Mouse (Mus musculus) left cerebral cortex, postnatal 14 days (tissue): ENCODE results near the gene Pif1. TPM values are rescaled to one million over a fixed set of nuclear protein-coding genes. Genes with fewer than 3 reads are reported as not detected.

Experiments
- DNase-seq, 2 experiments: peaks; one replicate each; pipeline ENCODE4 v3.0.0; 2021 to 2022; ENCODE audit warnings: low spot score in 2 of 2, mixed read lengths in 1 of 2
- intact Hi-C: fragments of 180-260 bp; cut with DNase I; formaldehyde crosslinking; loops from one replicate; pipeline ENCODE4 v1.15.1; 2025
- total RNA-seq, 2 experiments: library from RNA; stranded (reverse); gene quantifications; 2 replicates each; pipeline ENCODE4 v1.2.3; 2021

Gene Pif1
- total RNA-seq, 2 experiments from 2014 or later, result 0.42 to 0.82 TPM

DNA sequence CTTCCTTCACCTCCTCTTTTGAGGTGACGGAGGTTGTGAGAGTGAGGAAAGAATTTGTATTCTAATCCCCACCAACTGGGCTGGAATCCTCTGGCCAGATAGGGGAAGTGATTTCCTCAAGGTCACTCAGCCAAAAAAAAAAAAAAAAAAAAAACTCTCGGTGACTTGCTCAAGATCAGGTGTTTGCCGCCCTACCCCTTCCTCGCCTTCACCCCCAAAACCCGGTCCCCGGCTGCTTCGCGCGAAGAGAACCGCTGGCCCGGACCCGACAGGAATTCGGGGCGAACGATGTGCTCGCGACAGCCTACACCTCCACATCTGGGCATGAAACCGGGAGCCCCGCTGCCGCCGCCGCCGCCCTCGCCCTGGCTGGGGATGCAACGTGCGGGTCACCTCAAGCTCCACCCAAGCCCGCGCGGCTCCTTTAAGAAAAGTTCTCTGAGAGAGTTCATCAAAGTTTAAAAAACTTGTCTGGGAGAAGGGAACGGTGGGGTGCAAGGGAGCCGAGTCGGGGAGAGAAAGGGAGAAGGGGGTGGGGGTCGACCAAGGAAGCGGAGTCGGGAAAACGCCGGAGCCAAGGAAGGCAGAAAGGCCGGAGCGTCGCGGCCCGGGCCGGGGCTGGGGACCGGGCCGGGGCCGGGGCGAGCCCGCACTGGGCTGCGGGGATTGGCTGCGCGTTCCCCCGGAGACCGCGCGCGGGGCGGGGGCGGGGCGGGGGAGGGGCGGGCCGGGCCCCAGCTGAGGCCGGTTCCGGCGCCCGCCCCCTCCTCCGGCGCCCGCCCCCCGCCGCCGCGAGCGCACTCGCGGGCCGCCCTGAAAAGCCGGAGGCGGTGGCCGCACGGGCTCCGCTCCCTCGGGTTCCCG lies 43.0 kb downstream of the Pif1 start:
- intact Hi-C loops, result no loop called here
- DNase-seq, result peak in 1 of 2 experiments; percentile 7

DNA sequence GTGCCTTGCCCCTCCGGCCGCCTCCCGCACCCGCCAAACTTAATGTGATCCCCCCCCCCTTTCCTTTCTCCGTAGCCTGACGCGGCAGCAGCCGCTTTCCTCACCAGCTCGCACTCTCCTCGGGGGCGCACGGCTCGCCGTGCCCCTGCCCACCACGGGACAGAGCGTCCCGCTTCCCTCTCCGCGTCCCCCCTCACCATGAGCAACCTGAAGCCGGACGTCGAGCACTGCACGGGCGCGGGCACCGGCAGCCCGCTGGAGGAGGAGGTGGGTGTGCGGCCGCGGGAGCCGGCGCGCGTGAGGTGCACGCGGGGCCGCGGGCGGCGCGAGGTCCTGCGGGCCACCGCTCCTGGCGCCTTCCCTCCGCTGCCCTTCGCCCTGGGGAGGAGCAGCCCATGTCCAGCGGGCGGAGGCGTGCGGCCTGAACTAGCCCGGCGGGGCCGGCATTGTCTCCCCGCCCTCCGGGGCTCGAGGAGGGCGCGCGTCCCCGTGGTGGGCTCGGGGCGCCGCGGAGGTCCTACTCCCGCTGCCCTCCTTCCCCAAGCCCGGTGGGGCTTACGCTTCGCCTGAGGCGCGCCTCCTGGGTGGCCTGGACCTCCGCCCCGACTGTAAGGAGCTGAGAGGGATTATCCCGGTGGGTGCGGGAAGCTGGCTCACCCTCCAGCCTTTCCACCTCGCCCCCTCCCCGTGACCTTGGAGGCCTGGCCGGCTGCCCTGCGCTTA lies 43.8 kb downstream of the Pif1 start:
- DNase-seq, result no peak
- intact Hi-C loops, result no loop called here

DNA sequence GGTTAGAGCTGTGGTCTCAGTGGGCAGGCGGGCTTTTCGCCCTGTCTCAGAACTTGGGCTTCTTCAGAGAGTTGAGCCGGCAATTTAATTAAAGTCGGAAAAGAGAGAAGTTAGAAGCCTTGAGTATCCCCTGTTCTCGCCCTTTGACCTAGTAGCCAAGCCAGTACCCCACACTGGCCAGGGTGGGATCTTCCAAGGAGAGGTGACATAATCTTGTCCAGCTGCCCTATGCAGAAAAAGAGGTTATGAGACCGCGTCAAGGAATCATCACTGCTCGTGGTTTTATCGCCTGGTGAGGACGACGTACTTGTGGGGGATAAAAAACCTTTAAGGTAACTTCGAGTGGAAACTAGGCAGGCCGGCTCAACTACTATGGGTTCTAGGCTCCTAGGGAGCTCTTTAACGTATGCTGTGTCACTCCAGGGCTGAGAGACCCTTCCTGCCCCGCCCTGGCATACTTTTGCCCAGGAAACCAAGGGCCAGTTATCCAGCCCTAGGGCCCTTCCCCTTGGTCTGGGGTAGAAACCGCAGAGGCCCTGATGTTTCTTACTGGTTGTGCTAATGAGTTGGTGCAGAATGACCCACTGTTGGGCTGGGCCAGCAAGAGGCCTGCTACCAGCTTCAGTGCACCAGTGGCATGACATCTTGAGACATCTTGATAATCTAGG lies 44.5 kb downstream of the Pif1 start:
- intact Hi-C loops, result no loop called here
- DNase-seq, result no peak

DNA sequence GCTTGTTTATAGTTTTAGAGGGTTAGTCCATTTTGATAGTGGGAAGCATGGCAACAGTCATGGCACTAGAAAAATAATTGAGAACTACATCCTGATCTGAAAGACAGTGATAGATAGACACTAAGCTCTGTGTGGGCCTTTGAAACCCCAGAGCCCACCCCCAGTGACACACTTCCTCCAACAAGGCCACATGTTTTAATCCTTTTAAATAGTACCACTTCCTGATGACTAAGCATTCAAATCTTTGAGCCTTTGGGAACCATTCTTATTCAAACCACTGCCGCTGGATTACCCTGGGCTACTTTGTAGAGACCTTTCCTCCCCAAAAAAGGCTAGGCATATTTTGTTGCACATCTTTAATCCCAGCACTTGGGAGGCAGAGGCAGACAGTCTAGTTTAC lies 48.8 kb downstream of the Pif1 start:
- intact Hi-C loops, result no loop called here
- no peak for DNase-seq

DNA sequence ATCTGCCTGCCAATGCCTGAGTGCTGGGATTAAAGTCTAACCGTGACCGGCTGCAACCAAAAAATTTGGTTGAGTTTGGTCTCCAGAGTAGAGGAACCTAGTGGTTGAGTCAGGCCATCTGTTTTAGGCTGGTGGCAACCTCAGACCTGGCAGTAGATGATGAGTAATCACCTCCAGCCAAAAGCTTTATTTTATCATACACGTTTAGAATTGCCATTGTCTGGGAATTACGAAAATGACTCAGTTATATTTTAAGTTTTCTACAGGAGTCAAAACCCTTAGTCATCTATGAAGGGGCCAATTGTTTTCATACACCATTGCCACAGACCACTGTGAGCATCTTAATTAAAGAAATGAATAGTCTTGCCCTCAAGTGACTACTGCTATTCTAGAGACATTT lies 50.0 kb downstream of the Pif1 start:
- no peak for DNase-seq
- intact Hi-C loops, result no loop called here

DNA sequence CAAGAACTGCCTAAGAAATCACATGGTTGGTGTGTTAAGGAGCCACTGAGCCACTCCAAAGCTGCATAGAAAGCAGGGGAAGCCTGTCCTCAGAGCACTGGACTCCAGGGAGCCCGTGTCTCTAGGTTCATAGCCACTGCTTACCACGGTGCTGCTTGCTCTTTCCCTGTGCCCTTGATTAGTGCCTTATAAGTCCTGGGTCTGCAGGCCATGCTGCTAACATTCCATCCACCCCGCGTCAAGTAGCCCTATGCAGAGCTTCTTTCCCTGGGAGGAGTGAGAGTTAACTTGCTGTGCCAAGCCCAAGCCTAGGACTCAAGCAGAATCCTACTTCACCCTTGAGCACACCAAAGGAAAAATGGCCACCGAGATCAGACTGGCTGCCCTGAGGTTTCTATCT lies 52.1 kb downstream of the Pif1 start:
- intact Hi-C loops, result no loop called here

DNA sequence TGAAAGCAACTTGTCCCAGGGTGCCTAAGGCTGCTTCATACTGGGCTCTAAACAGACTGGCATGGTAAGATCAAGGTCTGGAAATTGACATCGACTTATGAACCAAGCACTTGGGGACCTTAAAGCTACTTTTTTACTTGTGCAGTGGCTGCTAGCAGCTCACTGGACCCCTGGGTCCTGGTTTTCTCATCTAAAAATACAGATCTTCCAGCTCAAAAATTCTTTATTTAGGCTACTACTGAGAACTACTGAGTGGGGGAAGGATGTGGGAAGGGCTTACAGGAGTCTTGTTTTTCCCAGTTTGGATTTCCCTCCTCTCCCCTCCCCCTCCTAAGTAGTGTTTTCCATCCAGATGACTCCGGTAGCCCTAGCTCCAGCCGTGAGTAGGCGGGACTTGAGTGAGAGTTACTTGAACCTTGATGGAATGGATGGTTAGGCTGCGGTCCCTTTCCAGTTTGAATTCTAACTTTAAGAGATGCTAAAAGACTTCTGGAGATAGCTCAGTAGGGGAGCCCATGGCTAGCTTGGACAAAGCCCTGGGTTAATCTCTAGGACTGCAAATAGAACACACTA lies 54.0 kb downstream of the Pif1 start:
- no peak for DNase-seq
- intact Hi-C loops, result no loop called here

More for the DNA sequence above, 52.1 kb downstream of the Pif1 start:
- no peak for DNase-seq

DNA sequence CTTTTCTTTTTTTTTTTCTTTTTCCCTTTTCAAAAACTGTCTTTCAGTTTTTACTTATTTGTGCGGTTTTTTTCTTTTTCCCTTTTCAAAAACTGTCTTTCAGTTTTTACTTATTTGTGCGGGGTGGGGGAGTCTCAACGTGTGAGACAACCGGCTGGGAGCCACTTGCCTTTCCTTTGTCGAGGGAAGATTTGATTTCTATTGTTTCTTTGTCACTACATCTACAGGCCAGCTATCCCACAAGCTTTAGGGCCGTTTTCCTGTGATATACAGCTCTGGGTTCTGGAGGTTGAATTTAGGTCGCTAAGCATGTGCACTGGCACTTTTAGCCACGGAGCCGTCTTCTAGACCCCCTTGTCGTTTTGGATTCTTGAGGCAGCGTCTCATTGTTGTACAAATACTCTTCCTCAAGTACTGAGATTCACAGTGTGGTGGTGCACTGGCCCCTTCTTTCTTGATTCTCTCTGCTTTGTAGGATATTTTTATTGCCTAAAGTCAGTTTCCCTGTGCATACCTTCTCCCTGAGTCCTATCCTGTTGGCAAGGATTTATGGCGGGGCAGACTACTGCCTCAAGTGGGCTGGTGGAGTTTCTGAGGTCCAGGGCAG lies 54.6 kb downstream of the Pif1 start:
- intact Hi-C loops, result no loop called here
- DNase-seq, result no peak

DNA sequence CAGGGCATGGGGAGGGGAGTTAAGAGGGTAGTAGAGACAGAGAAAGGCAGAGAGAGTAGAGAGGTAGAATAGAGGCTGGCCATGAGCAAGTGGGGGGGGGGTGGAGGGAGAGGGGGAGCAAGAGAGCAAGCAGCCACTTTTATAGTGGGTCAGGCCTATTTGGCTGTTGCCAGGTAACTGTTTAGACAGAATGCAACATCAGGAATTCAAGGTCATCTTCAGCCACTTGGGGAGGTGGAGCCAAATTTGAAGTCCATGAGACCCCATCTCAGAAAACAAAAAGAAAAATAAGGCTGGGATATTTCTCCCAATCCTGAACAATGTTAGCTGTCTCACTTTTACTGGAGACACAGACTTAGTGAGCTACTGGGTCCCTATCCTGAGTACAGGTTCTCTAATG lies 55.6 kb downstream of the Pif1 start:
- DNase-seq, result no peak
- intact Hi-C loops, result no loop called here

DNA sequence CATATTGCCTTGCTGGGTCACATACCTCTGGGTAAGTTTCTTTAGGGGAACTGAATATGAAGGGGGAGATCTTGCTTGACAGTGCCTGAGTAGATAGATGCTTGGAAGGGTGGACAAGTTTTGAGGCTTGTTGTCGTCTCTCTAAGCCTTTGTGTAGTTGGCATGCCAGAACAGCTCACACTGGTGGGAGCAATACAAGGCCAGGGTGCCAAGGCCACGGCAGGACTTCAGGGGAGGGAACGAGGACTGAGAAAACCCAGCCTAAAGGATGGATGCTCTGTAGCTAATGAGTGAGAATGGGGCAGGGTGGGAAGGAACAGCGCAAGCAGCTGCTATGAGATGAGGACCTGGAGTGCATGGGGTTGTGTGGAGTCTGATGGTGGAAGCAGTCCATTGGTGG lies 58.0 kb downstream of the Pif1 start:
- no peak for DNase-seq
- intact Hi-C loops, result no loop called here

Other genes starting within 250 kb of the Pif1 start
- gene Pdcd7, start 241.1 kb upstream of the Pif1 start, total RNA-seq, result 10 to 100 TPM; 21.5 to 22.6 TPM
- 1 to 10 TPM; 3.3 to 3.7 TPM for gene Ubap1l, start 226.1 kb upstream of the Pif1 start, total RNA-seq
- gene Kbtbd13, start 195.5 kb upstream of the Pif1 start, total RNA-seq, result under 1 TPM in 1 of 2 experiments, not detected in 1; 0.15 TPM
- 1 to 10 TPM; 2.6 to 3.3 TPM for gene Rasl12, start 188.7 kb upstream of the Pif1 start, total RNA-seq
- not detected for gene Slc51b, start 164.2 kb upstream of the Pif1 start, total RNA-seq
- gene Mtfmt, start 151.4 kb upstream of the Pif1 start, total RNA-seq, result 10 to 100 TPM; 16.3 to 18.5 TPM
- gene Spg21, start 126.2 kb upstream of the Pif1 start, total RNA-seq, result 10 to 100 TPM; 27.0 to 27.8 TPM
- gene Ankdd1a, start 67.0 kb upstream of the Pif1 start, total RNA-seq, result 1 to 10 TPM; 3.1 TPM
- gene Plekho2, start 7.1 kb upstream of the Pif1 start, total RNA-seq, result 1 to 10 TPM; 6.5 to 9.6 TPM
- 1 to 10 TPM; 1.8 to 2.3 TPM for gene Rbpms2, start 42.5 kb downstream of the Pif1 start, total RNA-seq
- gene Oaz2, start 80.8 kb downstream of the Pif1 start, total RNA-seq, result 100 to 1,000 TPM; 240 to 243 TPM
- 10 to 100 TPM; 38.1 to 38.4 TPM for gene Zfp609, start 240.4 kb downstream of the Pif1 start, total RNA-seq